Mouse (Mus musculus): Measurements from ENCODE around the gene Nploc4. TPM values are rescaled to one million over a fixed set of nuclear protein-coding genes. Genes with fewer than 3 reads are reported as not detected.

Gene Nploc4
- total and polyA plus RNA-seq, 2 experiments from 2014 or later = 20.5 to 59.0 TPM

DNA sequence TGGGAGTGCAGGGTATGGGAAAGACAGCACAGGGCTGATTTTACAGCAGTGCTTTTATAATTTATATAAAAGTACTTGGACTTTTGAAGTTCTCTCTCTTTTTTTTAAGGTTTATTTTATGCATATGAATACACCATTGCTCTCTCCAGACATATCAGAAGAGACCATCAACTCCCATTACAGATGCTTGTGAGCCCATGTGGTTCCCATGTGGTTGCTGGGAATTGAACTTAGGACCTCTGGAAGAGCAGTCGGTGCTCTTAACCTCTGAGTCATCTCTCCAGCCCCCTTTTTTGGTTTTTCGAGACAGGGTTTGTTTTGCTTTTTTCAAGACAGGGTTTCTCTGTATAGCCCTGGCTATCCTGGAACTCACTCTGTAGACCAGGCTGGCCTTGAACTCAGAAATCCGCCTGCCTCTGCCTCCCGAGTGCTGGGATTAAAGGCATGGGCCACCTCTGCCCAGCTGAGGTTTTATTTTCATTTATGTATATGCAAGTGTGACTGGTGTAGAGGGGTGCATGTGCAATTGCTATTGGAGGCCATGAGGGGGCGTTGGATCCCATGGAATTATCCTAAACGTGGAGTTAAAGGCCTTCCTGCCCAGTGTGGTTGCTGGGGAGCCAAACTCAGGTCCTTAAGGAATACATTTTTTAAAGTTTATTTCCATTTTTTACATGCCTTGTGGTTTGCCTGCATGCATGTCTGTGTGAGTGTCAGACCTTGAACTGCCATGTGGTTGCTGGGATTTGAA, 21.5 kb upstream of the Nploc4 start:
- Histone ChIP-seq H3K4me3 (ENCODE audit: low read depth, low read length) (peak overlapping the region; percentile 81), H3K27ac (ENCODE audit: low read depth) (no peak overlapping the region), H3K4me2 (ENCODE audit: low read depth, low read length) (peak overlapping the region; percentile 97), H3K4me1 (ENCODE audit: control insufficient read depth, insufficient read depth) (peaks cover 7% of the 10 kb centered on the region), H3K9ac (replicated peaks; ENCODE audit: low read depth, low read length) (peak overlapping the region; percentile 73), H3K36me3 (replicated peaks; ENCODE audit: control insufficient read depth, insufficient read depth, low read length) (peaks cover 29% of the 10 kb centered on the region), H3K27me3 (ENCODE audit: control insufficient read depth, insufficient read depth, low read length) (no peaks in the 10 kb centered on the region), H3K9me3 (replicated peaks; ENCODE audit: control insufficient read depth, low read length) (no peaks in the 10 kb centered on the region)
- DNase-seq (ENCODE audit: low spot score) (no peak), ATAC-seq (ENCODE audit: insufficient read depth, low read depth) (no peak)
- no peak for TF ChIP-seq EP300 (IDR thresholded peaks at IDR 0.05; ENCODE audit: low read depth)
- WGBS = 61% methylated on average over 6 of the region's 6 CpGs

DNA sequence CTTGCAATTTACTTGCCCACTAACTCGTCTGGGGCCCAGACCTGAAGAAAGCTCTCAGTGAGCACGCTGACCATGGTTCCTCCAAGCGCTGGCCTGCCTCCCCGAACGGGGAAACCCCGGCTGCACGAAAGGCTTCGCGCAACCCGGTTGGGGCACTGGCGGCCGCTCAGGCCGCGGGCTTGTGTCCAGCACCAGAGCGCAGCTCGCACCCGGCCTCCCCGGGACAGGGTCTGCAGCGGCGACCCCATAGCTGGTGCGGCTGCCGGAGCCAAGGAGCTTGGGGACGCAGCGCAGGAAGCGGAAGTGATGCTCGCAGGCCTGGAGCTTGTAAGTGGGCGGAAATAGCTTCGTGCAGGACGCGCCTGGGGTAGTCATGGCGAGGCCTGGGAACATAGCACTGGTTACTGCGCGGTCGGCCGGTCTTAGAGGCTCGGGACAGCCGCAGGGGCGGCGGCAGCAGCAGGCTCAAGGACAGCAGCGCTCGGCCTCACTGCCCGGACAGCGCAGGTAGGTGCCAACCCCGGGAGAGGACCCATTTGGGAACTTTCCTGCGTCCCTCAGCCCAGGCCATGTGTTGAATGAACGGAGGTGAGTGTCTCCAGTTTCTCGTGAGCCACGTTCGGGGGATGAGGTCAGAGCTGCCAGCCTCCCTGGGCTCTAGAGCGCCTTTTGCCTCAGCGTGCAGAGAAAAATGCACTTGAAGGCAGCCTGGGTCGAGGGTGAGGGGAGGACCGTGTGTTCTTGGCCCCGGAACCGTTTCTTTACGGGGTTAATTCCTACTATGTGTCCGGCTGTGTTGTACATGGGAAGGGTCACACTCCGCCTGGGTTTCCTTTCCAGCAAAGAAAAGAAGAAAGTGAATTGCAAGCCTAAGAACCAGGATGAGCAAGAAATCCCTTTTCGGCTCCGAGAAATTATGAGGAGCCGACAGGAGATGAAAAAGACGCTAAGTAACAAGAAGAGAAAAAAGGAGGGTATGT, 20.6 kb upstream of the Nploc4 start, which contains the start of the genes Oxld1 and Ccdc137:
Gene Oxld1 (minus strand): TSS at position 297 of the 980 bp plus-strand sequence.
Gene Ccdc137 (plus strand): TSS at position 344 of the 980 bp plus-strand sequence.
- ATAC-seq (ENCODE audit: insufficient read depth, low read depth) (peak; percentile 92), DNase-seq (ENCODE audit: low spot score) (peak; percentile 93)
- Histone ChIP-seq H3K4me3 (ENCODE audit: low read depth, low read length) (peak within 1 kb of the TSS; percentile 81), H3K36me3 (replicated peaks; ENCODE audit: control insufficient read depth, insufficient read depth, low read length) (peaks cover 22% of the 10 kb centered on the region), H3K4me2 (ENCODE audit: low read depth, low read length) (peak within 1 kb of the TSS; percentile 97), H3K27ac (ENCODE audit: low read depth) (peak within 1 kb of the TSS; percentile 88), H3K27me3 (ENCODE audit: control insufficient read depth, insufficient read depth, low read length) (no peaks in the 10 kb centered on the region), H3K9ac (replicated peaks; ENCODE audit: low read depth, low read length) (peak within 1 kb of the TSS; percentile 73), H3K9me3 (replicated peaks; ENCODE audit: control insufficient read depth, low read length) (no peaks in the 10 kb centered on the region), H3K4me1 (ENCODE audit: control insufficient read depth, insufficient read depth) (peaks cover 7% of the 10 kb centered on the region)
- WGBS = 4% methylated on average over 62 of the region's 62 CpGs
- TF ChIP-seq CTCF (IDR thresholded peaks at IDR 0.05; ENCODE audit: low read depth) = no peak
- no peak for TF ChIP-seq EP300 (IDR thresholded peaks at IDR 0.05; ENCODE audit: low read depth)

DNA sequence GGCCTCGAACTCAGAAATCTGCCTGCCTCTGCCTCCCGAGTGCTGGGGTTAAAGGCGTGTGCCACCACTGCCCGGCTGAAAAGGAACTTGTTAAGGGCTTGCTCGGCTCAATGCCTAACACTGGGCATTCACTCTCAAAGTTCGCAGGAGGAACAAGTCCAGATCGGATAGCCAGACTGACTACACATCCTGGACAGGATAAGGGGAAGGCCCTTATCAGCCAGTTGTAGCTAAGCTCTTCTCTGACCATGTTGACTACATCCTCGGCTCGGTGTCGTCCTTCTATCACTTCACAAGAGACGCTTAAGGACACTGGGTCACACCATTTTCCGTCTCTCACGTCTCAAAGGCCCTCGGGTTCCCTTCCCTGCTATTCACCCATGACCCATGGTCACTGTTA, 19.9 kb upstream of the Nploc4 start:
- no peaks in the 10 kb centered on the region for H3K9me3 ChIP-seq (replicated peaks; ENCODE audit: control insufficient read depth, low read length)
- peak overlapping the region; percentile 73 for H3K9ac ChIP-seq (replicated peaks; ENCODE audit: low read depth, low read length)
- 0 out of 2 replicates have a peak, but pooled peaks have one; percentile 7 for ATAC-seq (ENCODE audit: insufficient read depth, low read depth)
- DNase-seq (ENCODE audit: low spot score) = peak; percentile 37
- peak overlapping the region; percentile 81 for H3K4me3 ChIP-seq (ENCODE audit: low read depth, low read length)
- peaks cover 17% of the 10 kb centered on the region for H3K36me3 ChIP-seq (replicated peaks; ENCODE audit: control insufficient read depth, insufficient read depth, low read length)
- H3K4me2 ChIP-seq (ENCODE audit: low read depth, low read length) = peak overlapping the region; percentile 97
- no peaks in the 10 kb centered on the region for H3K27me3 ChIP-seq (ENCODE audit: control insufficient read depth, insufficient read depth, low read length)
- peaks cover 7% of the 10 kb centered on the region for H3K4me1 ChIP-seq (ENCODE audit: control insufficient read depth, insufficient read depth)
- no peak for TF ChIP-seq CTCF (IDR thresholded peaks at IDR 0.05; ENCODE audit: low read depth)
- no peak for TF ChIP-seq EP300 (IDR thresholded peaks at IDR 0.05; ENCODE audit: low read depth)
- peak overlapping the region; percentile 88 for H3K27ac ChIP-seq (ENCODE audit: low read depth)
- 14% methylated on average over 14 of the region's 14 CpGs for WGBS

DNA sequence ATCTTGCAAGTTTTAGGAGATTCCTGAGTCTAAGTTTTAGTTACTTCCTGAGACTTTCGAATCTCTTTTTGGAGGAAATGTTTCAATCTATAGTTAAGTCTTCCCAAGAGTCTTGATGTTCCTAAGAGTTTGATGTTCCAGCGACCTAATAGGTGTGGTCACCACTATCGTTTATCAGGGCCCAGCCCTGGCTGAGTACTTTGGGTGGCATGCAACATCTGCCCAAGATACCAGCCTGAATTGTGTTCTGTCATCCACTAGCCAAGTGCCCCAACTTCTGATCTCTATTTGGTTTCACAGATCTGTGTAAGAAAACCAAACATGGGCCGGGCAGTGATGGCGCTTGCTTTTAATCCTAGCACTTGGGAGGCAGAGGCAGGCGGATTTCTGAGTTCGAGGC, 17.9 kb upstream of the Nploc4 start:
- whole genome bisulfite sequencing = 93% methylated on average over 7 of the region's 7 CpGs

DNA sequence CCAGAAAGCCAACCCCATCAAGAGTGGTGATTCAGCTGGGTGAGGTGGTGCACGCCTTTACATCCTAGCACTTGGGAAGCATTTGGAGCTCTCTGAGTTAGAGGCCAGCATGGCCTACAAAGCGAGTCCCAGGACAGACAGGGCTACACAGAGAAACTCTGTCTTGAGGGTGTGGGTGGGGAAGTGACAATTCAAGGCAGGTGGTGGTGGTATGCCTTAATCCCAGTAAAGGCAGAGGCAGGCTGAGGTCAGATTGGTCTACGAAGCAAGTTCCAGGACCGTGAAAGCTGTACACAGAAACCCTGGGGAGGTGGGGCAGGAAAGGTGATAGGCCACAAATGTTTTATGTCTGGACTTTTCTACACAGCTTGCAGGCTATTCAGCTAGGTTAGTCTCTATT, 17.5 kb upstream of the Nploc4 start:
- DNase-seq (ENCODE audit: low spot score) (no peak), ATAC-seq (ENCODE audit: insufficient read depth, low read depth) (no peak)
- no peak overlapping the region for H3K9ac ChIP-seq (replicated peaks; ENCODE audit: low read depth, low read length)
- H3K9me3 ChIP-seq (replicated peaks; ENCODE audit: control insufficient read depth, low read length) = no peaks in the 10 kb centered on the region
- H3K4me1 ChIP-seq (ENCODE audit: control insufficient read depth, insufficient read depth) = peaks cover 7% of the 10 kb centered on the region
- no peaks in the 10 kb centered on the region for H3K27me3 ChIP-seq (ENCODE audit: control insufficient read depth, insufficient read depth, low read length)
- no peak overlapping the region for H3K27ac ChIP-seq (ENCODE audit: low read depth)
- TF ChIP-seq EP300 (IDR thresholded peaks at IDR 0.05; ENCODE audit: low read depth) = no peak
- no peak for TF ChIP-seq CTCF (IDR thresholded peaks at IDR 0.05; ENCODE audit: low read depth)
- WGBS = 88% methylated on average over 4 of the region's 4 CpGs
- H3K4me3 ChIP-seq (ENCODE audit: low read depth, low read length) = no peak overlapping the region
- H3K4me2 ChIP-seq (ENCODE audit: low read depth, low read length) = no peak overlapping the region
- H3K36me3 ChIP-seq (replicated peaks; ENCODE audit: control insufficient read depth, insufficient read depth, low read length) = no peaks in the 10 kb centered on the region

More for the DNA sequence above, 17.9 kb upstream of the Nploc4 start:
- Histone ChIP-seq H3K36me3 (replicated peaks; ENCODE audit: control insufficient read depth, insufficient read depth, low read length) (no peaks in the 10 kb centered on the region), H3K9ac (replicated peaks; ENCODE audit: low read depth, low read length) (no peak overlapping the region), H3K27ac (ENCODE audit: low read depth) (no peak overlapping the region), H3K4me1 (ENCODE audit: control insufficient read depth, insufficient read depth) (peaks cover 7% of the 10 kb centered on the region), H3K4me2 (ENCODE audit: low read depth, low read length) (no peak overlapping the region), H3K4me3 (ENCODE audit: low read depth, low read length) (no peak overlapping the region), H3K9me3 (replicated peaks; ENCODE audit: control insufficient read depth, low read length) (no peaks in the 10 kb centered on the region), H3K27me3 (ENCODE audit: control insufficient read depth, insufficient read depth, low read length) (no peaks in the 10 kb centered on the region)
- ATAC-seq (ENCODE audit: insufficient read depth, low read depth) (no peak), DNase-seq (ENCODE audit: low spot score) (no peak)
- TF ChIP-seq EP300 (IDR thresholded peaks at IDR 0.05; ENCODE audit: low read depth) (no peak), CTCF (IDR thresholded peaks at IDR 0.05; ENCODE audit: low read depth) (no peak)
